Mouse (Mus musculus): ENCODE data around the gene Tmod1.

Gene Tmod1

DNA sequence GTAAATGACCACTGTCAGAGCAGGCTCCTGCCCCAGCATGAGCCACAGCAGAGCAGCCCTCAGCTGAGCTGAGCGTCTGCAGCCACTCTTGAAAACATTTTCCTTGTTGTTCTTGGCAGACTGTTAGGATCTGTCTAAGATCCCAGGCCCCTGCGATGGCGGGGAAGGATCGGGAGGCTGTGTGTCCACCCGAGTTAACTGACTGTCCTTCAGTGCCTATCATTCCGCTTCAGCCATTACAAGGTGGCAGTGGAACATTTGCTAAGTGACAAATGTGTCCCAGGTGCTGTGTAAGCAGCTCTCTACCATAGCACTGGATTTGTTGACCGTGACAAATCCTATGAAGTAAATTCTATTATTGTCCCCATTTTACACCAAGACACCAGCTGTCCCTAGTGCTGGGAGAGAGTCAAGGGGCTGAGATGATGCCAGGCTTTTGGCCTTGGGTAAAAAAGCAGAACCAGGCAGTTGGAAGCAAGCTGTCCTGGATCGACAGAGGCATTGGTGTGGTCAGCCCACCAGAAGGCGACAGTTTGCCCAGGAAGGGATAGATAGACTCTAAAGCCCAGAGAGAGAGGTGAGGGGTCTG, 46.6 kb downstream of the Tmod1 start:
- in situ Hi-C loops (cut with MboI; ENCODE audit: low pct_unique_long_range_greater_than_20kb in 1 of 2, low sequenced_read_pairs in 2 of 2, unreplicated experiment in 1 of 2): no loop called here

DNA sequence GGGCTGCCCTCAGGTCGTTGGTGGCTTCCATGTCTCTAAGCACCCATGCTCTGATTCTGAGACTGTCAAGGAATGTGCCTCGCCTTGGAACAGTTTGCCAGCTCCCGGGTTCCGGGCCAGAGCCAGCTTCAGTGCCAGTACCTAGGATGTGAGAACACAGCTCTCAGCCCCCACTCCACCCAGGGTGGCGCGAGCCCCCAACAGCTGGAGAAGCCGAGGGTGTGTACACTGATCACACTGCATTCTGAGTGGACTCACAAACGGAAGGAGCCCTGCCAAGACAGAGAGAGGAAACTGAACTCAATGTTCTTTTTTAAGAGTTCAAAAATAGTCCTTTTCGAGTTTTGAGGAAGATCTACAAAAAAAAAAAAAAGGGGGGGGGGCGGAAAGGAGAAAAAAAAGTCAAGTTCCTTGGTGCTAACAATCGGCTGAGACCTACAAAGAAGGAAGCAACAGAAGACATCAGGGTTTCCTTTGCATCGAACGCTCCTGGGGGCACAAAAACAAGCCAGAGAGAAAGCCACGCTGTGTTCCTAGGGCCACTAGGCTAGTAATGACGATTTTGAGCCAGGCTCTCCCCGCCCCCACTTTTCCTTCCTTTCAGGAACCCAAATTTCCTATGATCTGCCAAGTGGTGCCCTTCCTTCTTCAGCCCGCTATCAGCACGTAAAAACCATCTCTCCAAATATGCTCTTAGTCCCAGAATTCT, 48.1 kb downstream of the Tmod1 start:
- in situ Hi-C loops (cut with MboI; ENCODE audit: low pct_unique_long_range_greater_than_20kb in 1 of 2, low sequenced_read_pairs in 2 of 2, unreplicated experiment in 1 of 2): no loop called here

DNA sequence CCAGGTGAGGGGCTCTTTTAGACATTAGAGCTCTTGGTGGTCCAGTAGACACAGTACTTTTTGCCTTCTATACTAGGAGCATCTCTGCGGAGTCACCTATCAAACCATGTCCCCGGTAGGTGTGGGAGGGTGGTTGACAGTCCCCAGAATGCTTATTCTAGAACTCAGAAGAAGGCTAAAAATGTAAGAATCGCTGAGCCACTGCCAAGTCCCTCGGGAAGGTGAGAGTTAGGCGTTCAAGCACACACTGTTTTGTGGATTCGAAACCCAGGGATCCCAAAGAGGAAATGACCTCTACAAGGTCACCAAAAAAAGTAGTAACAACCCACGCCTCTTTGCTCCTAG, 48.7 kb downstream of the Tmod1 start:
- in situ Hi-C loops (cut with MboI; ENCODE audit: low pct_unique_long_range_greater_than_20kb in 1 of 2, low sequenced_read_pairs in 2 of 2, unreplicated experiment in 1 of 2): no loop called here

DNA sequence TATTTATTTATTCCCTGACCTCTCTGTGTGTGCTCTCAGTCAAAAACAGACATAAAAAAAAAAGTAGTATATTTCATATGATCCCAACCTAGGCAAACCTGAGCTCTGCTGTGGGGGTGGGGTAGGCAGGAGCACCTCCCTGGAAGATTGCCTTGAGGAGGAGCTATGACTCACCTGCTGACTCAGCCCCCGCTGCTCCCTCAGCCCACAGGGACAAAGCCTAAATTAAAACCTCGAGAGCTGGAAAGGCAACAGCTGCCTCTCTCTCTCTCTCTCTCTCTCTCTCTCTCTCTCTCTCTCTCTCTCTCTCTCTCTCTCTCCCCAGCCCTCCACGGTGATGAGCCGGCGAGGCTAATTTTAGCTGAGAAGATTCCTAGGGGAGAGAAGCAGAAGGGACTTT, 49.1 kb downstream of the Tmod1 start:
- in situ Hi-C loops (cut with MboI; ENCODE audit: low pct_unique_long_range_greater_than_20kb in 1 of 2, low sequenced_read_pairs in 2 of 2, unreplicated experiment in 1 of 2): no loop called here

DNA sequence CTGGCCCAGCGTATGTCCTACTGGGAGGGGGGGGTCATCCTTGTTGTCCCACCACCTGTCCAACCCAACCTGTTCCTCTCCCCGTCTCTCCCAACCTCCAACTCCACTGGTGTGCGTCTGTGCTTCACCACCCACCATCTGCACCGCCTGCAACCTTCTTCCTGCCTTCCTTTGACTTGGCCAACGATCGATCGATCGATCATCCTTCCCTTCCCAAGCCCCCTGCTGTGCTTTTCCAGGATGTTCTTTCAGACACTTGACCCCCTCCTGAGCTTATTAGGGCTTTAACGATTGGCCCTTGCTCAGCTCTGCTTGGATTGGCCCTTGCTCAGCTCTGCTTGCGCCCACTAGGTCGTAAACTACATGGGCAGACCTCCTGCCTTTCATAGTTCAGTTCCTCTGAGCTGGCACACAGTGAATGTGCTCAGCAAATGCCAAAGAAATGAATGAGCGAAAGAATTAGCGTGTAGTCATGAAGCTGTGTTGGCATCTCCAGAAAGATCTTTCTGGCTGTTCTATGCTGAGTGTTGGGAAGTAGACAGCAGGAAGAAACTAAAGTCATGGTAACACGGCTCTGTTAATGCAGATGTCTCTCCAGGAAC, 50.9 kb downstream of the Tmod1 start:
- in situ Hi-C loops (cut with MboI; ENCODE audit: low pct_unique_long_range_greater_than_20kb in 1 of 2, low sequenced_read_pairs in 2 of 2, unreplicated experiment in 1 of 2): no loop called here

DNA sequence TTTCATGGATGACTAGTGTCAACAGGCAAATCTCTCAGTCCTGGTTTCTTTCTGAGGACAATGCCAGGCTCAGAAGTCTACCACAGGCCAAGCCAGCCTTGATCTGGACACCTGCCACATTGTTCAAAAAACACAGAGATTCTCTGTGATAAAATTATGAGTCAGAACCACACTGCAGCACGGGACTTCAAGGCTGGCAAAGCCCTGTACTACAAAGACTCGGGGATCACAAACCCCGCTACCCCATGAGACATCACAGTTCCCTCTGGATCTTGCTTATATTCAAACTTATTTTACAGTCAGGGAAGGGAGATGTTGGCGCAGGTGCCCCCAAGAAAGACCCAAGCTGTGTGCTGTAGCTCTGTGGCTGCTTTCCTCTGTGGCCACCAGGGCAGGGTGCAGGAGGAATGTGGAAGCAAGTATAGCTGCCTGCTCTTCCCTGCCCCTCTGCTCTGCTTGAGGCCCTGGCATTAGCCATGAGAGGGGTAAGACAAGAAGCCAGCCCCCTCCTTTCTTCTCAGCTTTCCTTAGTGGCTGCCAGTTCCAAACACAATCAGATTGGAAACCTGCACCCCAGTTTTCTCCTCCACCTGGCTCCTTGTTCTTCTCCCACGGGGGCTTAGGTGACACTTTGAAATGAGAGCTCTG, 53.8 kb downstream of the Tmod1 start:
- in situ Hi-C loops (cut with MboI; ENCODE audit: low pct_unique_long_range_greater_than_20kb in 1 of 2, low sequenced_read_pairs in 2 of 2, unreplicated experiment in 1 of 2): no loop called here

DNA sequence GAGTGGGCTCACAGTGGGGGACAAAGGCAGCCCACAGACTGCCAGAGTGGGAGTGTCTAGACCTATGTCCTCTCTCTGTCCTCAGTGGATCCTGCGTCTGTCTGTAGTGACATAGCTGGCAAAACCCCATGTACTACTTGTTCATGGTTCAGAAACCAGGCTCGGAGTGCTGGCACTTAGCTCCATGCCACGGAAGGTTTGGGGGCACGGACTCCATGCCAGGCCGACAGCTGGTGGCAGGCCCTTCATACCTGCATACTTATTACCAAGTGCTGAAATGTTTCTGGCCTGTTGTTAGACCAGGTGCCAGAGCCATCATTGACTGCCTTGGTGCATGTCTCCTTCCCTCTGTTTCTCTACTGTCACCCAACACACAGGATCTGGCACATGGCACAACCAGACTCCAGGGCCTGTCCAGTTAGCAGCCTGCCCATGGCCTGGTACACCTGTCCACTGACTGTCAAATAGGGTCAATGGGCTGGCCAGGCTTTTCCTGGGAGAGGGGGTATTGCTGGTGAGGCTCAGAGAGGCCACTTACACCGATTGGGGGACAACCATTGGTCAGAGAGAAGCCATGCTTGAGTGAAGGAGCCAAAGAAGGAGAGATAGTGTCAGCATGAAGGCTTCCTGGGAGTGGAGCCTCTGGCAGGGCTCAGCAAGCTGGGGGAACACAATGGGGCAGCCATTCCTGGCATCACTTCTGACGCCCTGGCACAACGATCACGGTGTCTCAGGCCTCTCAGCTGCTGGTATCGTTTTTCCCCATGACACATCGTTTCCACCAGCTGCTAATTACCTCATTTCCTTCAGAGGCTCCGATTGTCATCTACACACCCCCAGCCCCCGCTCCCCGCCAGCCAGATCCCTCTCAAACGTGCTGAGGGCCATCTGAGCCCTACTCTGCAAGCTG, 56.4 kb downstream of the Tmod1 start:
- in situ Hi-C loops (cut with MboI; ENCODE audit: low pct_unique_long_range_greater_than_20kb in 1 of 2, low sequenced_read_pairs in 2 of 2, unreplicated experiment in 1 of 2): no loop called here

DNA sequence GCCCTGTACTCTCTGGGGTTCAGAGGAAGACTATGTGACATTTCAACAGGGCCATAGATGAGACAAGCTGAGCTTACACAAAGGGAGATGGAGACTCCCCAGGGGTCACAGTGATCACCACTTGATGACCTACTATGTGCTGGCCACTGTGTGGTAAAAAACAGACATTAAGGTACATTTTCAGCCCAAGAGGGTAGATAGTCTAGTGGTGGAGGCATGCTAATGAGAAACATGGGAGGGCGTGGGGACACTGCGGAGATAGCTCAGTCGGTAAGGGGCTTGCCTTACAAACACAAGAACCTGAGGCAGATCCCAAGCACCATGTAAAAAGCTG, 57.1 kb downstream of the Tmod1 start:
- in situ Hi-C loops (cut with MboI; ENCODE audit: low pct_unique_long_range_greater_than_20kb in 1 of 2, low sequenced_read_pairs in 2 of 2, unreplicated experiment in 1 of 2): no loop called here

DNA sequence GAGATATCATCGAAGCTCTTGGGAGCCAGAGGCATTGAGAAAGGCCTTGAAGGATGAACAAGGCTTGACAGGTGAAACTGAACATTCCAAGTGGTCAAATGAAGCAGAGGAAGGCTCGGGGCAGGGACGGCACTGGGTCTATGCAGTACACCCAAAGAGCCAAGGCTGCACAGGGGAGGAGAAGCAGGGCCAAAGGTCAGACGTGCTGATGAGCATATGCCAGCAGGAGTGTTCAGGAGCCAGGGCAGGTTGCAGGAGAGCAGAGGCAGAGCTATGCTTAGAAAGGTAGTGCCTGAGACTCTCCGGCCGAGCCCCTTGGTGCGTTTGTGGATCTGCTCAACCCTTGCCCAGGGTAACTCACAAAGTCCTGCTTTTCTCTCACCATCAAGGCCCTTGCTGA, 57.8 kb downstream of the Tmod1 start:
- in situ Hi-C loops (cut with MboI; ENCODE audit: low pct_unique_long_range_greater_than_20kb in 1 of 2, low sequenced_read_pairs in 2 of 2, unreplicated experiment in 1 of 2): no loop called here

DNA sequence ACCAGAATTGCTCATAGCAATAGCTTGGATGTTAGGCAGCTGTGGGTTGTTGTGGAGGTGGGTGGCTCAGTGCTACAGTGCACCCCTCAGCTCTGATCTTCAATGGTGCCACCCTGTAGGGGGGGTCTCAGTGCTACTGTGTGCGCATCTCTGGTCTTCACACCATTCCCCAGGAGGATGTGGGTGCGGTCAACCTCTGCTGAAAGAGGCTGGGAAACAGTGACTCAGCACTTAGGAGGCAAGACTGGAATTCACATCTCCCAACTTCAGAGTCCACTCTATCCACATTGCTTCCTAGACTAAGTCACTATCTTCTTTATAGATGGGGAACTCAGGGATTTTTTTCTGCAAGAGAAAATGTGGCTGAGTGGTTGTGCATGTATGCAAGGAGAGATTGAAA, 58.9 kb downstream of the Tmod1 start:
- in situ Hi-C loops (cut with MboI; ENCODE audit: low pct_unique_long_range_greater_than_20kb in 1 of 2, low sequenced_read_pairs in 2 of 2, unreplicated experiment in 1 of 2): no loop called here

DNA sequence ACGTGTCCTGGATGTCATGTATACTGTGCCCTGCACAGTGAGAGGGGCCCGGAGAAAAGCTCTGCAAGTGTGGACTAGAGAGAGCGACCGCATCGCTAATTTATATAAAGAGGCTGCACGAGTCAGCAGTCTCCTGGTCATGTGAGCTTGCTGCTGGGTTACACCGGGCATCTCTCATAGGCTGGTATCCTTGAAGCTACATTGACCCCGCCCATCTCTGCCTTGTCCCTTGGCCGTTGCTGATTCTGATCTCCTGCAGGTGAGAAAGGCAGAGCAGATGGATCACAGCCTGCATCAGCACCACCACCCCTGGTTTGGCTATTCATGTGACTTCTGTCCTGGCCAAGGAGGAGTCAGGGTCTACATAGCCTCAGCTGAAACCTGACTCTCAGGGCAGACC, 60.4 kb downstream of the Tmod1 start:
- in situ Hi-C loops (cut with MboI; ENCODE audit: low pct_unique_long_range_greater_than_20kb in 1 of 2, low sequenced_read_pairs in 2 of 2, unreplicated experiment in 1 of 2): no loop called here

DNA sequence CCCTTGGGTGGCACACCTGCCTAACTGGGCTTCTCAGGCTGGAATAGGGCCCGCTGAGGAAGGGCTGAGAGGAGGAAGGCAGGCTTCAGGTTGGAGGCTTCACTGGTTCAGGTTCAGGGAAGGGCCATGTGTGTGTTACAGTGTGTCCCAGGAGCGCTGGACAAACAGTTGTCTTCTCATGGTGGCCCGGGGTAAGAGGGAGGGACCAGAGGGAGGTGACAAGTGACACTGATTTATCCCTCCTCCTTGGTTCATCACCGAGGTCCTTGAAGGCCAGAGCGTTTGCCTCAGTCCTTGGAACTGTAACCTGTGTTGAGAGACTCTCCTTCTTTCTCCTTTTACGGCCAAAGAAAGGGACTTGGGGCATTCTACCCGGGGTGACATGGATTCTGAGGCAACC, 61.8 kb downstream of the Tmod1 start:
- in situ Hi-C loops (cut with MboI; ENCODE audit: low pct_unique_long_range_greater_than_20kb in 1 of 2, low sequenced_read_pairs in 2 of 2, unreplicated experiment in 1 of 2): no loop called here

DNA sequence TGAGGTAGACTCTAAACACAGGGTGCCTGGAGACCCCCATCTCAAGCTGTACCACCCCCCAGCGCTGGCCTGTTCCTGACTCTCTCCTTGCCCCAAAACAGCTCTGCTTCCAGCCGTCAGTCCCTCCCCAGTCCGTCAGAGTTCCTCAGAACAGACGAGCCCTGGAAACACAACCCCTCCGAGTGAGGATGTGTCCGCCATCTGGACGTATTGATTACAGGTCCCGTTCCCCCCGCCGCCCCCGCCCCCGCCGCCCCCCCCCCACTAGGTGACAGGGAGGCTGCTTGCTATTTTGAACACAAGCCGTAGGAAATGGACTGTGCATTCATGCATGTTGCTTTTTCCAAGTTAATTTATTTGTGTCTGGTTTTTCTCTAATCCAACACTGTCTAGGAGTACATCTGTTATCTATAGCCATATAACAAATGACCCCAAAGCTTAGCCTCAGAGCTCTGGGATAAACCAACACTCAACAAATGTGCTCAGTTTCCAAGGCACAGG, 62.5 kb downstream of the Tmod1 start:
- in situ Hi-C loops (cut with MboI; ENCODE audit: low pct_unique_long_range_greater_than_20kb in 1 of 2, low sequenced_read_pairs in 2 of 2, unreplicated experiment in 1 of 2): no loop called here

DNA sequence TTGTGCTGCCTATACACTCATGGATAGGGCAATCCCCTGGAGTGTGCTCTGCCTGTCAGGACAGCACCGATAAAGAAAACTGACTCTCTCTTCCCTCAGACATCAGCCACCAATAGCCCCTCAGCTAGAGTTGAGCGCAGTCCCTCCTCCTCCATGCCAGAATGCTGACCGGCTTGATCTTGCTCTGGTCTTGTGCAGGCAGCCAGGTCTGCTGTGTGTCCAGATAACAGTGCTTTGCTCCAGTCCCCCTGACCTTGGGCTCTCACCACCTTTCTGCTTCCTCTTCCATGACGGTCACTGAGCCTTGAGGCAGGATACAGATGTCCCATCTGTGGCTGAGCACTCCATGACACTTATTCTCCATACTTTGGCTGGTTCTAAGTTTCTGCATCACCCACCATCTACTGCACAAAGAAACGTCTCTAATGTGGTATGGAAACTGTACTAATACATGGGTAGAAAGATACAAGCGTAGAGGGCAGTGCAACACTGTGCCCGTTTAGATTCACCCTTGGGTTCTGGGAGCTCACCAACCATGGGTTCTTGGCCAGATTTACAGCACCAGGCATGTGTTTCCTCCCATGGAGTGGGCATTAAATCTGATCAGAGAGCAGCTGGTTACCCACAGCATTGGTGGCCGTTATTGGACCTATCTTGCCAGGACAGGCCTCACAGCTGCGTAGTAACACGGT, 63.5 kb downstream of the Tmod1 start:
- in situ Hi-C loops (cut with MboI; ENCODE audit: low pct_unique_long_range_greater_than_20kb in 1 of 2, low sequenced_read_pairs in 2 of 2, unreplicated experiment in 1 of 2): no loop called here

DNA sequence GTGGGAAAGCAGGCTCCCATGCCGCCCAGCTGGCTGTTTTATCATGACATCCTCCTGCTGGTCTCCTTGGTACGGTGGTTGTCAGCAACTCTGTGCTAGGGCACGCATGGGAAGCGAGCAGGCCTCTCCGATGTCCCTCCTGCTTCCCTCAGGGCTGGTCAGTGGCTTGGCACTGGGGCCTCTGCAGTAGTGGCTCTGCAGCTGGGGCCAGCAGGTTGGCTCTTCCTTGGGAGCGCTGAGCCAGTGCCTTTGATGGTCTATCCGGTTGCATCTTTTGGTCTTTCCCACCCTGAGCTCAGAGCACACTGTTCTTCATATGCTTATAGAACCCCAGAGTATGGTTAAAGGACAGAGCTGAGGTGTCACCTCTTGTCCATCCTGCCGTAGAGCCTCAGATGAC, 71.3 kb downstream of the Tmod1 start:
- in situ Hi-C loops (cut with MboI; ENCODE audit: low pct_unique_long_range_greater_than_20kb in 1 of 2, low sequenced_read_pairs in 2 of 2, unreplicated experiment in 1 of 2): no loop called here

DNA sequence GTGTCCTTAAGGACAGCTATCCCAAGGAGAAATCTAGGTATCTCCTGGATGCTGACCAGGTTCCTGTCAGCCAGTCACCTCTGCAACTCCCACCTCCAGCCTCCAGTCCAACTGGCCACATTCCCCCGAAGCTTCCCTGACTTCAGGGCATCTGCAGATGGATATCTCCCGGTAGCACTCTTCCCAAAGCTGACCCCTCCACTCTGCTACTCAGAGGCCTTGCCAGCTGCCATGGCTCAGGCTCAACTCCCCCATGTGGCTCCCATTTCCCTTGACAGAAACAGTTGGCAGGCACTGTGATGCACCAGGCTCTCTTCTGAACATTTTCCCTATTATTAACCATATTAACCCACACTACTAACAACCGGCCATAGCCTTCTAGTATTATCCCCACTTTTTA, 72.6 kb downstream of the Tmod1 start:
- in situ Hi-C loops (cut with MboI; ENCODE audit: low pct_unique_long_range_greater_than_20kb in 1 of 2, low sequenced_read_pairs in 2 of 2, unreplicated experiment in 1 of 2): no loop called here

DNA sequence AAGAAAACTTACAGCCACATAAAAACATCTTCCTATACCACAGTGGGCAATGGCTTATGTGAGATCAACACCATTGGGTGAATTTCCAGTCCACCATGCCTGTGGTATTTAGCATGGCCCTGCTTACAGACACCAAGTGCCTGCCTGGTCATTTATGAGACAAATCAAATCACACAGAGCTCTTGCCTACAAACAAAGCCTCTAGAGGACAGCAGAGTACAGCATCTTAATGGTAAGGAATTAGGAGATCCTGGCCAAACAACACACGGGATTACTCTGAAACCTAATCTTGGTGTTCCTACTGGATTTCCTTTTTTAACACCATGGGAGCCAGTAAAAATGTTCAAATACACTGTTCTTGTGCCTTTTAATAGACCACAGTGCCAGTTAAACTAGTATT, 76.6 kb downstream of the Tmod1 start:
- in situ Hi-C loops (cut with MboI; ENCODE audit: low pct_unique_long_range_greater_than_20kb in 1 of 2, low sequenced_read_pairs in 2 of 2, unreplicated experiment in 1 of 2): no loop called here

DNA sequence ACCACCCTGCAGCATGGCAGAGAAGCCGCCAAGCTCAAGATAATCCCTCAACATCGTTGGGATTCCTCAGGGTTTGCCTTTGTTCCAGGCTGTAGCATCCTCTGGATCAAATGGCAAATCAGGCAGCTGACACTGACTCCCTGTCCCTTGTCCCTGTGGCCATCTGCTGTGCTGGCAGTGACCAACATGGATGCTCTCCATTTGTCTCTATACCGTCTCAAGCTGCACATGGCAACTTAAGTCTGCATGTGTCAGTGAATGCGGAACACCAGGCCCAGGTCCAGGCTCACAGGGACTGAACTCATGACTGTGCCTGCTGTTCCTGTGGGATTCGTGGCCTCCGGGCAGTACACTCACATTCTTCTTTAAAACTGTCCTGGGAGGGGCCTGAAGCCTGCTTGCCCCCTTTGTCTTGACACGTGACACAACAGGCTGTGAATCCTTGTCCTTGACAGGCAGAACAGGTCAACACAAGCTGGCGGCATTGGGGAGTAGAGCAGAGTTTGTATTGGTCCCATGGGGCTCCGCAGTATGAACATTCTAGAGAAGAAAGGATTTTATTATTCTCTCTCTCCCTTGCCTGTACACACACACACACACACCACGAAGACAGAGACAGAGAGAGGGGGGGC, 77.9 kb downstream of the Tmod1 start:
- in situ Hi-C loops (cut with MboI; ENCODE audit: low pct_unique_long_range_greater_than_20kb in 1 of 2, low sequenced_read_pairs in 2 of 2, unreplicated experiment in 1 of 2): no loop called here
